Mouse (Mus musculus) A20 (cell line): Measurements from ENCODE around the gene Fbxw7.

ENCODE experiments used
- DNase-seq: peaks from one replicate; pipeline ENCODE4 v3.0.0-alpha.2; 2011; ENCODE audit warnings: low read depth, low spot score

Fbxw7 gene

GRCm38 (mm10) chr3:84826938-84827337, 11.9 kb downstream of the Fbxw7 start:
- peak; percentile 89 for DNase-seq

GRCm38 (mm10) chr3:84827617-84828016, 12.5 kb downstream of the Fbxw7 start:
- DNase-seq, result peak; percentile 82

DNA sequence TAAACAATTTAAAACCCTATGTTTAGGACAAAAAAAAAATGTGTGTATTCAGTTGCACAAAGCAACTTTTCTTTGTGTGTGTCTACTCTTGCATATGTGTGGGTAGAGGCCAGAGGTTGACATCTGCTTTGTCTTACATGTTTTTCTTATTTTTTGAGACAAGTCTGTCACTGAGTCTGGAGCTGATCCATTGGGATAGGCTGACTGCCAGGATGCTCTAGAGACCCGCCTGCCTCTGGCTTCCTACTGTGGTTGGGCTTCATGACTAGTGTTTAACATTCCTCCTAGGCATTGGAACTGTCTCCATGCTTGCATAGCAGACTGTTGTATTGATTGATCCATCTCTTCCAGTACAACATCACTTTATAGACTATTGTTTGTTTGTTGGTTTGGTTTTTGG, 14.3 kb downstream of the Fbxw7 start:
- DNase-seq, result no peak

DNA sequence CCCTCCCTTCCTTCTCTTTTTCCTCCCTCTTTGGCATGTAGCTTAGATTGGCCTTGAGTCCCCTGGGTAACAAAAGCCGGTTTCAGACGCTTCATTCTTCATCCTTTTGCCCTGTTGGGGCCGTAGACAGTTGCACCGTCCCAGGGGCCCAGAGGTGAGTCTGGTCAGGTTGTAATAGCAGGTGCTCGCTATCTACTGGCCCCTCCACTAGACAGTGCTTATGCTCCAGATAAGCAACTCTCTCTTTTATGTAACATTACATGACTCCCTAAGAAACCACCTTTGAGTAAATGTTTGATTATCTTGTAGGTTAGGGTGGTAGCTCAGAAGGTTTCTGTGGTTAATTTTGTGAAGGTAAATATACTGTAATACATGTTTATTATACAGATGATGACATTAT, 21.0 kb downstream of the Fbxw7 start:
- DNase-seq, result no peak

GRCm38 (mm10) chr3:84837984-84838383, 22.9 kb downstream of the Fbxw7 start:
- DNase-seq, result peak; percentile 59

DNA sequence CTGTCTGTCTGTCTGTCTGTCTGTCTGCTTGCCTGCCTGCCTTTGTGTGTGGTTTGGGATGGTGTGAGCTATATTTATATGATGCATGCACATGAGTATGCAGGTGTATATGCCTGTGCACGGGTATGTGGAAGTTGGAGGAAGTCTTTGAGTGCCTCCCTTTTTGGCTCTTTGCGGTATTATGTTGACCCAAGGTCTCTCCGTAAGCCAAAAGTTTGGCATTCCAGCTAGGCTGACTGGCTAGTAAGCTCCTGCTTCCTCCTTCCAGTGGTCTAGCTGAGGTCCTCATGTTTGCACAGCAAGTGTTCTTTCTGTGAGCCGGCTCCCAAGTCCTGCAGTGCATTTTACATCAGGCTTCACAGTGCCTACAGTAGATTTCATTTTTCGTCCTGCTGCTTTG, 24.4 kb downstream of the Fbxw7 start:
- no peak for DNase-seq

- DNase-seq, result no peak
Observed at GRCm38 (mm10) chr3:84841271-84841670, 26.2 kb downstream of the Fbxw7 start.

- DNase-seq, result no peak
Observed at GRCm38 (mm10) chr3:84842793-84843192, 27.7 kb downstream of the Fbxw7 start.

DNA sequence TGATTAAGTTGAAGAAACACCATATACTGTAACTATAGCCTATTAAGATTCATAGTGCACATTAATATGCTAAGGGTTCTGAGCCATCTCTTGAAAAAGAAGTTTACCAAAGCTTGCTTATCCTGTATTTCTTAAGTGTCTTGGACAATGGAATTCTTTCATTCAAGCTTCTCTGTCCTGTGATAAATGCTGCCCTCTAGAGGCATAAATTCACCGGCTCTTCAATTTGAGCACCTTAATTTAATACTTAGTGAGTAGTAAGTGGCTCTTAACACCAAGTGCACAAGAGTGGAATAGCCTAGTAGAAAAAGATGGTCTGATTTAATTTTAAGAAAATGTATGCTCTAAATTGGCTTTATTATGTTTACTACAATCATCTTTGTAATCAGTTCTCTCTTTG, 28.5 kb downstream of the Fbxw7 start:
- DNase-seq, result peak; percentile 67

GRCm38 (mm10) chr3:84848798-84849197, 33.7 kb downstream of the Fbxw7 start:
- DNase-seq, result no peak

- DNase-seq, result no peak
Observed at GRCm38 (mm10) chr3:84850418-84850817, 35.4 kb downstream of the Fbxw7 start.

DNA sequence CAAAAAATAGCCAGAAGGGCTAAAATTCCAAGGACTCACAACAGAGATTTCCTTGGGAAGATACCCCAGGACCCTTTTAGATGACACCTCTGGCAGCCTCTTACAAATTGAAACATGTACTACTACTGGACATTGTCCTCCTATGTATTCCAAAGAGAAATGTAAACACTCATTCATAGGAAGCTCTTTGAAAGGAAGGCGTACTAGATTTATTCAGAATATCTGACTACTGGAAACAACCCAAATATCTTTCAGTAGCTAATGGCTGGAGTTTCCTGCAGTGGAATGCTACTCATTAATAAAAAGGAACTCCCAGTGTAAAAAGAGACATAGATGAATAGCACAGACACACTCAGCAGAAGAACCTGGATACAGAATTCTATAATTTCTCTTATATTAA, 36.7 kb downstream of the Fbxw7 start:
- no peak for DNase-seq

DNA sequence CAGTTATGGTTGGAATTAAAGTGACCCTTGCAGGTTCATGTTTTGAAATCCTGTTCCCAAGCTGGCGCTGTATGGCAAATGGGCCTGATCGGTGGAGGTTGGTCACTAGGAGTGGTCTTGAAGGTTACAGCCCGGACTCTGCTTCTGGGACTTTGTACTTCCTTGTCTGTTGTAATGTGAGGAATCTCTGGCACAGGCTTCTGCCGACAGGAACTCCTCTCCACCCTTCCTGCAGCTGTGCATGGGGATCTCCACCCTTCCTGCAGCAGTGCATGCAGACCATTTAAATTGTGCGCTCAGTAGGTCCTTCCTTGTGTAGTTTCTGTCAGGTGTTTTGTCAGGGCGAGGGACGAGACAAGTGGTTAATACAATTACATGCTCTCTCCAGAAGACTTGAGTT, 37.8 kb downstream of the Fbxw7 start:
- DNase-seq, result no peak

DNA sequence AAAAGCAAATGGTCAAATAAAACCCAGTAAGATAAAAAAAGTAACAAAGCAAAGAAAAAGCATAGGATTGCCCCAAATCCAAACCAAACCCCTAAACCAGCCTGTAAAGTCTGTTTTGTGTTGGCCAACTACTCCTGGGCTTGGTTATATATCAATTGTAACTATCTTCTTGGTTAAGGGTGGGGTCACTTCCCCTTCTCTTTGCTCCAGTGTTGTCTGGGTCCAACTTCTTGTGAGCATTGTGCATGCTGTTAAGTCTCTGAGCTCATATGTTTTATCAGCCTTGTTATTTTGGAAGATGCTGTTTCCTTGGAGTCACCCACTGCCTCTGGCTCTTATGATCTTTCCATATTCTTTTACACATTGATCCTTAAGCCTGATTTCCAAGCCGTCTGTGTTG, 39.4 kb downstream of the Fbxw7 start:
- DNase-seq, result no peak

DNA sequence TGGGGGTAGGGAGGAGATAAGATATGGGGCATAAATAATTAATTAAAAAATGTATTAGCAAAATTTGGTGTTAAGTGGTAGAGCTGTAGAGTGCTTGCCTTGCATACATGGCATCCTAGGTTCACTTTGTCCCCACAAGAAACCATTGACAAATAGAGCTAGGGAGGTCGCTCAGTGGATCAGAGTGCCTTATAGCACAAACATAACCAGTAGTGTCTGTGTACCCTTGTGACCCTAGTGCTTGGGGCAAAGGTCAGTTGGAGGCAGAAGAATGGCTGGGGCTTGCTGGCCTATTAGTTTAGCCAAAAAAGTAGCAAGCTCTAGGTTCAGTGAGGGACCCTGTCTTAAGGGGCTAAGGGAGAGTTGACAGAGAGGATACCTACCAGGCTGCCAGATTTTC, 45.6 kb downstream of the Fbxw7 start:
- DNase-seq, result no peak

- peak; percentile 44 for DNase-seq
Observed at GRCm38 (mm10) chr3:84861817-84862216, 46.7 kb downstream of the Fbxw7 start.

DNA sequence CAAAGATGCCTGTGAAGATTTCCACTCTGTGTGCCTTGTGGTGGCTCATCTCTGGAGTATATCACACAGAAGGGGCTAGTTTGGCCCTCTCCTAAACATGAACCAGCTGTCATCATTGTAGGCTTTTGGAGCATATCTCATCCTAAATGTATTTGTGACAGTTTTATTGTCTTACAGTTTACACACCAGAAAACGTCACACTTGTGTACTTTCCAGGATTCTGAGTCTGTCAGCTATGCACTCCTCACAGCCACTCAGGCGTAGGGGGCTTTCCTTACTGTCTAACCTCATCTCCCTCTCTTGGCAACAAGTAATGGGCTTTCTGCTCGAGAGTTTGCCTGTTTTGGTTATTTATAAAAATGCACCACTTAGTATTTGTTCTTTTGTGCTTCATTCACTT, 50.6 kb downstream of the Fbxw7 start:
- no peak for DNase-seq

DNA sequence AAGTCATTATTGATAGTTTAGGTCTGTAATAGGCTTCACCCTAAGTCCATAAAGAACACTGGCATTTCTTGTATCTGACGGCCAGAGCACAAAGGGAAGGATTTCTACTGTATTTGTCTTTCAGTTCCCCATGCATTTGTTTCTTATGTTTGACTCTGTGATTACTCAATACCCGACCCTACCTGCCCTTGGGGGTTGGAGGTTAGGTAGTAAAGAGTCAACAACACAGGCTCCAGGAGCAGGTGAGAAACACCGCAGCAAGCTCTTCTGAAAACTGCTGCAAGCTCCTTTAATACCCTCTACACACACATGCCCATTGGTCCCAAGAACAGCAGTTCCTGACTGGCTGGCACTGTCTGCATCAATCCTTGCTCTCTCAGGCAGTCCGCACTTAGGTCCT, 51.8 kb downstream of the Fbxw7 start:
- DNase-seq, result no peak

DNA sequence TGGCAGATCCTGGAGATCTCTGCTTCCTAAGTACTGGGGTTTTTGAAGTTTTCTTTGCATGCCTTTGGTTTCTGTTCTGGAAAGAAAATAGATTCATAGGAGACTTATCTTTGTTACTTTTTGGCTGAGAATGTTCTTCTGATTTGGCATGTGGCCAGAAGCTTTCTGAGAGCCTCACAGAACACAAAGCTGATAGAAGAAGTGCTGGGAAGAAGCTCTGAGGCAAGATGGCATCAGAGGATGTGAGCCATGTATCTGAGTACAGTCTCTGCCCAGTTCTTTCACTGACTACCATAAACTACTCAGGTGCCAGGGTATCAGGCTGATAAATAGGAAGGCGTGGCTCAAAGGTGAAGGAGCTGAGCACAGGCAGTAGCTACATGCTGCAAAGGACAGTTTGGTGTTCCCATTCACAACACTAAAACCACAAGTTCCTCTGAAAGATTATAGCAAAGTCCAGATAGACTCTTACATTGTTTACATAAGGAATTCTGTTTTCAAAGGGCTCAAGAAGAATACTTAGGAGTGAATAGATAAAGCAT, 52.4 kb downstream of the Fbxw7 start:
- no peak for DNase-seq

DNA sequence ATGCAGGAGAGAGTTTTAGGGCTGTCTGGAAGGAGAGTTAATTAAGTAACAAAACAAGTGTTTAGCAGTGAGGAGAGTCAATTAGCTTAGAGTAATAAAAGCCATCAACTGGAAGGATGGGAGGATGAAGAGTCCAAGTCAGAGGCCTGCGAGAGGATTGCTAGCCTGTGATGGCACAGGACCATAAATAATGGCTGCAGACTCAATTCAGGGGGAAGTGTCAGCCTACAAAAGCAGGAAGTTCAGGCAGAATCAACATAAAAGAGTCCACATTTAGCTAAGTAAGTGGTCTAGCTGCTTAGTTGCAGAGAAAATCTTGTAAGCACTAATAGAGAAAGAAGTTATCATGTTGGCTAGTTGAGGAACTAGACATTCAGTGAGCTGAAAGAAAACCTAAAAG, 52.9 kb downstream of the Fbxw7 start:
- no peak for DNase-seq

DNA sequence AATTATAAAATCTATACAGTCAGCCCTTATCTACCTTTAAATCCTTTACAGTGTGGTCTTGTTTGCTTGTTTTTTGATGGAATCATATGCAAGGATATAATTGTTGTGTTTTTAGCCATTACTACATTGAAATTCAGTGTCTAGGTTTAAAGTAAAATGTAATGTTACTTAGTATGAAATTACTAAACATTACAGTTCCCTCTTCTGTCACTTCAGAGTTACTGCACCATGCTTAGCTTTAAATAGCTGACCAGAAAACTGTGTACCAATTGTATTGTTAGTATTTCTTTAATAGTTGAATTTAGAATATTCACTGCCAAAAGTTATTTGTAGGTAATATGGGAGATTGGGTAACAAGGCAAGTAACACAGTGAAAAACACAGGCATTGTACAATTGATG, 55.1 kb downstream of the Fbxw7 start:
- no peak for DNase-seq

GRCm38 (mm10) chr3:84875306-84875705, 60.2 kb downstream of the Fbxw7 start:
- no peak for DNase-seq

DNA sequence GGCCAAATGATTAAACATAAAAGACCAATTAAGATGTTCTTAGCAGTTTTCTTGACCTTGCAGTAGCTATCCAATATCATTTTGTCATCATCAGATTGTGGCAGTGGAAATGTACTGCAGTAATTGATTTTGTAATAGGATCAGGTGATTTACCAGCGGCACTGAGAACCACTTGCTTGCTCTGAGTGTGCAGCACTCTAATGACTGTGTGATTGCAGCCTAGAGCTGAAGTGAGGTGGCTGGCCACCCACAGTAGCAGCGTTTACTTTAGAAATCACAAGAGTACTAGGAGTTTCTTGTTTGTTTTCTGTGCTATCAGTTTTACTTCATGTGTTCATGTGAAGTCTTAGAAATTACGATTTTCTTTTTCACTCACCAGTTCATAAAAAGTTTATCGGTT, 61.1 kb downstream of the Fbxw7 start:
- DNase-seq, result no peak

GRCm38 (mm10) chr3:84883817-84884483, 68.9 kb downstream of the Fbxw7 start:
- DNase-seq, result no peak
